Mouse (Mus musculus) hindbrain, embryonic 15.5 days (tissue): ENCODE results near the gene Ccr5. TPM values are rescaled to one million over a fixed set of nuclear protein-coding genes. Genes with fewer than 3 reads are reported as not detected.
"Not testable (repeated sequence)": the region's sequence is repeated elsewhere in the genome, so short reads cannot be mapped to it uniquely, and the experiment has no call there.

Source experiments
- ATAC-seq: fragments of 200-750 bp; cut with Nextera tagmentation; 2 replicates; pipeline ENCODE4 v1.8.0; 2017; ENCODE audit warnings: low read depth, moderate number of reproducible peaks, moderate TSS enrichment; ENCODE audit not compliant: low FRiP score
- H3K27ac ChIP-seq: fragments of 300-500 bp; sonication (generic); replicated peaks from 2 replicates; pipeline ENCODE4 v1.5.1; 2015; ENCODE audit warnings: mild to moderate bottlenecking, inconsistent platforms
- H3K27me3 ChIP-seq: fragments of 300-500 bp; sonication (generic); 2 replicates; pipeline ENCODE4 v1.6.1; 2015; ENCODE audit warnings: control low read depth, inconsistent platforms
- H3K36me3 ChIP-seq: fragments of 300-500 bp; sonication (generic); 2 replicates; pipeline ENCODE4 v1.6.1; 2015; ENCODE audit warnings: control low read depth, inconsistent platforms
- H3K4me1 ChIP-seq: fragments of 300-500 bp; sonication (generic); replicated peaks from 2 replicates; pipeline ENCODE4 v1.6.1; 2015; ENCODE audit warnings: control low read depth, inconsistent platforms
- H3K4me2 ChIP-seq: fragments of 300-500 bp; sonication (generic); 2 replicates; pipeline ENCODE4 v1.6.1; 2015; ENCODE audit warnings: moderate library complexity, mild to moderate bottlenecking, inconsistent platforms
- H3K4me3 ChIP-seq: fragments of 300-500 bp; sonication (generic); 2 replicates; pipeline ENCODE4 v1.5.1; 2015; ENCODE audit warnings: mild to moderate bottlenecking, inconsistent platforms
- H3K9ac ChIP-seq: fragments of 300-500 bp; sonication (generic); 2 replicates; pipeline ENCODE4 v1.6.1; 2015; ENCODE audit warnings: inconsistent platforms
- H3K9me3 ChIP-seq: fragments of 300-500 bp; sonication (generic); 2 replicates; pipeline ENCODE4 v1.6.1; 2016; ENCODE audit warnings: control low read depth, inconsistent platforms
- WGBS: fragments of 180-500 bp; shearing (Covaris S2); methylation state at CpG from one replicate; pipeline ENCODE4 v1.1.7; 2015; 5-methylcytosine and 5-hydroxymethylcytosine counted together
- polyA plus RNA-seq: library from polyadenylated mRNA; unstranded; fragments of >200 nt; fragmentation: Nextera tagmentation; extraction: Ambion mirVana; gene quantifications from 2 replicates; pipeline ENCODE4 v1.2.1, GENCODE M21; 2015

The Ccr5 gene
- polyA plus RNA-seq, 1 experiment from 2014 or later: 1.4 TPM

DNA sequence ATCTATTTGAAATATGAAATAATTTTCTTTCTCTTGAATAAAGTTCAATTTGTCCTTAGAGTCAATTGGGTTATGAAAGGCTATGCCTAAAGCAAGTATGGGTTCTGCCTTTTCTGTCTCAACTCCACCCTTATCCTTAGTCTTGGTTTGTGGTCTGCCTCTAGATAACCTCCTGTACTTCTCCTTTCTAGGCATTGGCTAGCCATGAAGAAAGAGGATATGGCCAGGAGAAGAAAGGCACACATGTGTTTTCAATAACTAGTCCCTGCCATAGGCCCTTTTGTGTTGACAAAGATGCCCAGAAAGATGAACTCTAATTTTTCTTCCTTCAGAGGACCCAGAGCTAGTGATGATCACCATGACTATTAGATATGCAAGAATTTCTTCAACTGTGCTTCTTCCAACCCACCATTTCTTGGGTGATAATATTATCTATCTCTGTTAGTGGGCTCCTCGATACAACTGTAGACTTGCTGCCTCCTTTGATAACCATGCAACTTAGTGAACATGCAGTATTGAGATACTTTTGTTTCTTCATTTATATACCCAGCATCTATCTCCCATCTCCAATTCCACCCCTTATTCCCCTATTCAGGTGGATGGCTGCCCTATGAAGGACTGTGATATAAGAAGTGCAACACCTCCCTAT, 8.6 kb upstream of the Ccr5 start:
- no peak overlapping the region for H3K4me2 ChIP-seq
- 93% methylated on average over 1 of the region's 1 CpGs for WGBS

GRCm38 (mm10) chr9:124113777-124114176, 7.6 kb upstream of the Ccr5 start:
- no peak for ATAC-seq

More for the DNA sequence above, 8.6 kb upstream of the Ccr5 start:
- Histone ChIP-seq H3K36me3 (no peaks in the 10 kb centered on the region), H3K9ac (no peak overlapping the region), H3K4me1 (no peaks in the 10 kb centered on the region), H3K4me3 (no peak overlapping the region), H3K9me3 (no peaks in the 10 kb centered on the region), H3K27ac (no peak overlapping the region), H3K27me3 (no peaks in the 10 kb centered on the region)
- ATAC-seq: no peak

GRCm38 (mm10) chr9:124118489-124118888, 2.9 kb upstream of the Ccr5 start:
- H3K9me3 ChIP-seq: no peaks in the 10 kb centered on the region
- 100% methylated on average over 1 of the region's 1 CpGs for WGBS
- H3K4me3 ChIP-seq: no peak overlapping the region
- no peak overlapping the region for H3K27ac ChIP-seq
- H3K9ac ChIP-seq: no peak overlapping the region
- H3K36me3 ChIP-seq: no peaks in the 10 kb centered on the region
- no peaks in the 10 kb centered on the region for H3K27me3 ChIP-seq
- no peak overlapping the region for H3K4me2 ChIP-seq
- no peak for ATAC-seq
- H3K4me1 ChIP-seq: no peaks in the 10 kb centered on the region

More at GRCm38 (mm10) chr9:124113777-124114176, 7.6 kb upstream of the Ccr5 start:
- H3K9me3 ChIP-seq: no peaks in the 10 kb centered on the region
- no peak overlapping the region for H3K4me2 ChIP-seq
- H3K27me3 ChIP-seq: no peaks in the 10 kb centered on the region
- H3K4me3 ChIP-seq: no peak overlapping the region
- H3K36me3 ChIP-seq: no peaks in the 10 kb centered on the region
- 91% methylated on average over 1 of the region's 1 CpGs for WGBS
- no peak overlapping the region for H3K27ac ChIP-seq
- H3K4me1 ChIP-seq: no peaks in the 10 kb centered on the region
- H3K9ac ChIP-seq: no peak overlapping the region

DNA sequence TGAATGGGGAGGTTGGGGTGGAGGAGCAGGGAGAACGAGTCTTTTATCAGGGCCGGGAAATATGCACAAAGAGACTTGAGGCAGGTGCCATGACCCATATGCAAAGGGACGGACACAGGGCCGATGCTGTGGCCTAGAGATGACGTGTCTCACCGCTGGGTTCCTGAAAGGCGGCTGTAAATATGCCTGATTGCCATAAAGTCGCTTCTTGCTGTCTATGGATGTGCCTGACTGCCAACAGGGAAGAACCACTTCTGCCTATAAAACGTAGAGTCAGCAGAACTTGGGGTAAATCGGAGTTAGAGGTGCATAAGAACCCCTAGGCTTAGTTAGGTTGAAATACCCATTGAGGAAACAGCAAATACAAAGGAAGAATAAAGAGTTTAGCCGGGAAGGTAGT, 4.2 kb downstream of the Ccr5 start:
- Histone ChIP-seq H3K4me1 (no peaks in the 10 kb centered on the region), H3K4me2 (no peak overlapping the region), H3K27me3 (no peaks in the 10 kb centered on the region), H3K9me3 (no peaks in the 10 kb centered on the region), H3K9ac (no peak overlapping the region), H3K27ac (no peak overlapping the region), H3K4me3 (no peak overlapping the region), H3K36me3 (no peaks in the 10 kb centered on the region)
- WGBS: 81% methylated on average over 11 of the region's 11 CpGs
- no peak for ATAC-seq

DNA sequence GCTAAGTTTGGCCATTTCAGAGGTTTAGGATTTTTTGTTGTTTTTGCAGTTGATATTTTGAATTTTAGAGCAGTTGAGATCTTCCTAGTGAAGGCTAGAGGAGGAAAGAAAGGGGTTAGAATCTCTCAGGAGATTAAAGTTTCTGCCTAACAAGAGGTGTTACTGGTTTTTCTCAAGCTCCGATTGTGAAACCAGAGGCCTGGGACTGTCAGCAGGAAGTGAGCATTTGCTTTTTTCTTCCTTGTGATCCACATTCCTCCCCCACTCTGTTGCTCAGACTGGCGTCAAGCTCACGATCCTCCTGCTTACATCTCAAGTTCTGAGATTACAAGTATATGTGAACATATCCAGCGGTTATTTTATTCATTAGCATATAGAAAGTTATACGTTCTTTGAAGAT, 5.0 kb downstream of the Ccr5 start:
- no peak overlapping the region for H3K27ac ChIP-seq
- no peaks in the 10 kb centered on the region for H3K4me1 ChIP-seq
- H3K27me3 ChIP-seq: no peaks in the 10 kb centered on the region
- no peaks in the 10 kb centered on the region for H3K36me3 ChIP-seq
- no peak overlapping the region for H3K9ac ChIP-seq
- no peaks in the 10 kb centered on the region for H3K9me3 ChIP-seq
- no peak for ATAC-seq
- no peak overlapping the region for H3K4me3 ChIP-seq
- no peak overlapping the region for H3K4me2 ChIP-seq
- 67% methylated on average over 5 of the region's 5 CpGs for WGBS

DNA sequence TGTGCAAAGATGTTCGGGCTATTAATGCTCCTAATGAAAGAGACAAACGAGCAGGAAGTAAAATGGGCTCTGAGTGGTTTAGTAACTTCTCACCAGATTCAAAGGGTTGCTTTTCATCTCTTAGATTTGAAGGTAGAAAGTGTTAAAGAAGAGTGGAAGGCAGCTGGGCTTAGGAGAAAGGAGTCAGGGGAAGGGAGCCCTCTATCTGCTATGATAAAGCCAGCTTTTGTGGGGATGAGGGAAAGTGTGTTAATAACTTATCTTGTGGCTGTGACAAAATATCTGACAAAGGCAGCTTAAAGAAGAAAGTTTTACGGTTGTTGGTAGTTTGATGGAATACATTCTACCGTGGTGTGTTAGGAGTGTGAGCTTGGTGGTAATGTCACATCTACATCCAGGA, 6.1 kb downstream of the Ccr5 start:
- no peak overlapping the region for H3K9ac ChIP-seq
- no peak overlapping the region for H3K4me2 ChIP-seq
- H3K27ac ChIP-seq: no peak overlapping the region
- H3K4me1 ChIP-seq: no peaks in the 10 kb centered on the region
- 74% methylated on average over 4 of the region's 4 CpGs for WGBS
- no peak overlapping the region for H3K4me3 ChIP-seq
- H3K27me3 ChIP-seq: no peaks in the 10 kb centered on the region
- no peaks in the 10 kb centered on the region for H3K9me3 ChIP-seq
- no peak for ATAC-seq
- H3K36me3 ChIP-seq: no peaks in the 10 kb centered on the region

GRCm38 (mm10) chr9:124128379-124128778, 7.0 kb downstream of the Ccr5 start:
- Histone ChIP-seq H3K9ac (no peak overlapping the region), H3K36me3 (no peaks in the 10 kb centered on the region), H3K4me1 (no peaks in the 10 kb centered on the region), H3K27me3 (no peaks in the 10 kb centered on the region), H3K9me3 (no peaks in the 10 kb centered on the region), H3K4me2 (no peak overlapping the region), H3K27ac (no peak overlapping the region), H3K4me3 (no peak overlapping the region)
- ATAC-seq: no peak; the same call in 1 of the 2 replicates
- WGBS: 0% methylated on average over 1 of the region's 1 CpGs

GRCm38 (mm10) chr9:124132899-124133298, 11.6 kb downstream of the Ccr5 start:
- not testable (repeated sequence) for H3K27me3 ChIP-seq, H3K9me3 ChIP-seq, ATAC-seq, H3K4me3 ChIP-seq, H3K4me2 ChIP-seq, H3K27ac ChIP-seq, H3K9ac ChIP-seq, H3K4me1 ChIP-seq, H3K36me3 ChIP-seq
- 83% methylated on average over 2 of the region's 2 CpGs for WGBS

GRCm38 (mm10) chr9:124134919-124135318, 13.6 kb downstream of the Ccr5 start:
- H3K4me3 ChIP-seq: not testable (repeated sequence)
- 90% methylated on average over 1 of the region's 1 CpGs for WGBS

GRCm38 (mm10) chr9:124137619-124138018, 16.3 kb downstream of the Ccr5 start:
- 84% methylated on average over 11 of the region's 11 CpGs for WGBS
- no peaks in the 10 kb centered on the region for H3K4me1 ChIP-seq
- no peak for ATAC-seq
- no peak overlapping the region for H3K4me2 ChIP-seq
- H3K36me3 ChIP-seq: no peaks in the 10 kb centered on the region
- no peak overlapping the region for H3K4me3 ChIP-seq
- H3K27me3 ChIP-seq: no peaks in the 10 kb centered on the region
- H3K9ac ChIP-seq: no peak overlapping the region
- no peaks in the 10 kb centered on the region for H3K9me3 ChIP-seq
- no peak overlapping the region for H3K27ac ChIP-seq

More at GRCm38 (mm10) chr9:124134919-124135318, 13.6 kb downstream of the Ccr5 start:
- not testable (repeated sequence) for H3K4me2 ChIP-seq, H3K27ac ChIP-seq, H3K36me3 ChIP-seq, H3K4me1 ChIP-seq, H3K9me3 ChIP-seq, H3K27me3 ChIP-seq, ATAC-seq, H3K9ac ChIP-seq

DNA sequence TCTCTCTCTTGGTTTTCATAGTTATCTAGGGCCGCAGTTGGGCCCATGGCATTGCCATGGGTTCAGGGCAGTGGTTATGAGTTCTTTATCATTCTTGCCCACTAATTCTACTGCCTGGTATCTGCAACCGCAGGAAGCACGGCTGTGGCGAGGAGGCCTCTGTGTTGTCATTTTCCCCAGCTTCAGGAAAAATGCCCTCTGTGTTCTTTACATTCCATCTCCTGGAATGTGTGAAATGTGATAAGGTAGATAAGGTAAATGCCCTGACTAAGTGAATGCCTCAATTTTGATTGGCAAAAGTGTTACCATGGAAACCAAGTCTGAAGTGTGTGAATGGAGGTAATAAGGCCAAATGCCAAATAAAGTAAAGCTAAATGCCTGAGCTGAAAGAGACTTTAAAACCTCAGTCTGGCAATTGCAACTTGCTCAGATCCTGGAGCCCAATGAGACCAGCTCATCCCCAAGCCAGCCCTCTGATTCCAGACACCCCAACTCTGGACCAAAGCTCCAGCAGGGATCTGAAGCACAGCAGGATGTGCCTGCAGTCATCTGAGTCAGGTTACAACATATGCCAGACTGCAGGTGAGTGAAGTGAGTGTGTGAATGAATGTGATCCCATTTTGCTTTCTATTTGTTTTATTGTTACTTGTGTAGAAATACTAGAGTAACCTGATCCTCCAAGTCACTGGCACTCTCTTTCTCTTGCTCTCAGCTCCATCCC, 16.9 kb downstream of the Ccr5 start:
- ATAC-seq: no peak
- Histone ChIP-seq H3K27me3 (no peaks in the 10 kb centered on the region), H3K36me3 (no peaks in the 10 kb centered on the region), H3K9me3 (no peaks in the 10 kb centered on the region), H3K4me1 (no peaks in the 10 kb centered on the region), H3K27ac (no peak overlapping the region), H3K4me2 (no peak overlapping the region), H3K4me3 (no peak overlapping the region), H3K9ac (no peak overlapping the region)
- WGBS: 73% methylated on average over 4 of the region's 4 CpGs

DNA sequence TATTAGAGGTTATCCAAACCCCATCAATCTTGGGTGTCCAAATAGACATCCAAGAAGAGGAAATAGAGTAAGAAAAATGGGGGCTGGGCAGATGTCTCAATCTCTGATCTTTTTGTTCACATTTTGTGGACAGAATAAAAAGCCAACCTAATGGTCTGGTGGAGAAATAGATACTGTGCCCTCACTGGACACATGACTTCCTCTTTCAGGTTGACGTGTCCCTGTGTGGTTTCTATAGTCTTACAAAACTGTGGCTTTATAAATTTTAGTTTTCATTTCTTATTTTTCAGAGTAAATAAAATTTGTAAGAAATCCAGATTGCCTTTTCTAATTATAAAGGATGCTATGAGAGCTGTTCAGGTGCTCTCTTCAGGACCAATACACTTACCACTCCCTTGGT, 22.3 kb downstream of the Ccr5 start:
- Histone ChIP-seq H3K9me3 (no peaks in the 10 kb centered on the region), H3K4me1 (no peaks in the 10 kb centered on the region), H3K27ac (no peak overlapping the region), H3K36me3 (no peaks in the 10 kb centered on the region), H3K9ac (no peak overlapping the region), H3K27me3 (no peaks in the 10 kb centered on the region), H3K4me3 (no peak overlapping the region), H3K4me2 (no peak overlapping the region)
- ATAC-seq: no peak
- WGBS: 95% methylated on average over 1 of the region's 1 CpGs

DNA sequence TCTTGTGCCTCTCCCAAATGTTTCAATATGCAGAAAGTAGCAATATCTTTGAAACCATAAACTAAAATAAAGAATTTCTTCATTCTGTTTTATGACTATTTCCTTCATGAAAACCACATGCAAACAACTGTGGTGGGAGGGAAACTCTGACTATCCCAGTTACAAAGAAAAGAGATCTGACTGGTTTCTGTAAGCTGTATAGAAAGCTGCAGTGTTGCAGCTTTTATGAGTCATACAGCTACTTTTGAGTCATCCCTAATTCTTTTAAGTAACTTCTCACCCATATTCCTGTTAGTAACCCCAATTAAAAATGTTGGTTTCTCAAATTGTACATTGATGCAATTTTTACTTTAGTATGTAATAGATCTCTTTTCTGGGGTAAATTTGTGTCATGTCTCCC, 25.0 kb downstream of the Ccr5 start:
- no peak overlapping the region for H3K9ac ChIP-seq
- no peaks in the 10 kb centered on the region for H3K4me1 ChIP-seq
- no peak for ATAC-seq
- H3K27me3 ChIP-seq: no peaks in the 10 kb centered on the region
- H3K4me2 ChIP-seq: no peak overlapping the region
- no peaks in the 10 kb centered on the region for H3K36me3 ChIP-seq
- H3K4me3 ChIP-seq: no peak overlapping the region
- H3K9me3 ChIP-seq: no peaks in the 10 kb centered on the region
- no peak overlapping the region for H3K27ac ChIP-seq
